Mouse (Mus musculus) MEL (cell line): ENCODE results near the gene Celsr2.

Experiments used
- CHD2 ChIP-seq: IDR thresholded peaks from 2 replicates; pipeline ENCODE4 v1.6.1; 2011; ENCODE audit warnings: low read length, improper control_type of control experiment
- CTCF ChIP-seq, 3 experiments: IDR thresholded peaks in 2 of 3; conservative IDR thresholded peaks in 1 of 3; 2 replicates each; pipeline ENCODE4 v1.5.1; 2011 to 2012; ENCODE audit warnings: low read length in 3 of 3, low read depth in 2 of 3, mild to moderate bottlenecking in 2 of 3, improper control_type of control experiment in 1 of 3, inconsistent platforms in 1 of 3, mixed read lengths in 1 of 3, moderate library complexity in 1 of 3; ENCODE audit not compliant: control insufficient read depth in 1 of 3, insufficient read depth in 1 of 3, poor library complexity in 1 of 3, severe bottlenecking in 1 of 3
- EP300 ChIP-seq, 2 experiments: IDR thresholded peaks; 2 replicates each; pipeline ENCODE4 v1.6.1; 2011; ENCODE audit warnings: improper control_type of control experiment in 2 of 2, low read length in 2 of 2, low read depth in 1 of 2, mild to moderate bottlenecking in 1 of 2
- ETS1 ChIP-seq: IDR thresholded peaks from 2 replicates; pipeline ENCODE4 v1.6.1; 2012; ENCODE audit warnings: low read depth, mild to moderate bottlenecking, inconsistent platforms, low read length, improper control_type of control experiment, moderate library complexity
- GABPA ChIP-seq: IDR thresholded peaks from 2 replicates; pipeline ENCODE4 v1.6.1; 2012; ENCODE audit warnings: low read depth, mild to moderate bottlenecking, inconsistent platforms, low read length, improper control_type of control experiment, moderate library complexity
- GATA1 ChIP-seq: IDR thresholded peaks from 2 replicates; pipeline ENCODE4 v1.6.1; 2011; ENCODE audit warnings: low read depth, low read length, improper control_type of control experiment
- KAT2A ChIP-seq: conservative IDR thresholded peaks from 2 replicates; pipeline ENCODE4 v1.6.1; 2012; ENCODE audit warnings: low read depth, low read length, improper control_type of control experiment, inconsistent platforms
- MAFK ChIP-seq: IDR thresholded peaks from 2 replicates; pipeline ENCODE4 v1.6.1; 2011; ENCODE audit warnings: low read depth, mild to moderate bottlenecking, low read length, improper control_type of control experiment, borderline replicate concordance
- MAZ ChIP-seq: IDR thresholded peaks from 2 replicates; pipeline ENCODE4 v1.6.1; 2012; ENCODE audit warnings: low read depth, mild to moderate bottlenecking, inconsistent platforms, low read length, improper control_type of control experiment
- NELFE ChIP-seq: IDR thresholded peaks from 2 replicates; pipeline ENCODE4 v1.6.1; 2011; ENCODE audit warnings: low read depth, low read length, improper control_type of control experiment
- POLR2A ChIP-seq, 2 experiments: IDR thresholded peaks; 2 replicates each; pipeline ENCODE4 v1.6.1; 2011 to 2012; ENCODE audit warnings: low read length in 2 of 2, mild to moderate bottlenecking in 2 of 2, control low read depth in 1 of 2, improper control_type of control experiment in 1 of 2, low read depth in 1 of 2, moderate library complexity in 1 of 2; ENCODE audit not compliant: control insufficient read depth in 1 of 2, insufficient read depth in 1 of 2, poor library complexity in 1 of 2
- TBP ChIP-seq: IDR thresholded peaks from 2 replicates; pipeline ENCODE4 v1.8.0; 2011; ENCODE audit warnings: low read depth, low read length, improper control_type of control experiment
- USF1 ChIP-seq: IDR thresholded peaks from 2 replicates; pipeline ENCODE4 v1.6.1; 2014; ENCODE audit warnings: low read depth, mild to moderate bottlenecking, inconsistent platforms, low read length, improper control_type of control experiment, moderate library complexity
- USF2 ChIP-seq, 2 experiments: IDR thresholded peaks; 2 replicates each; pipeline ENCODE4 v1.6.1; 2011 to 2012; ENCODE audit warnings: improper control_type of control experiment in 2 of 2, low read length in 2 of 2, borderline replicate concordance in 1 of 2, inconsistent platforms in 1 of 2, low read depth in 1 of 2, mild to moderate bottlenecking in 1 of 2; ENCODE audit not compliant: insufficient read depth in 1 of 2

DNA sequence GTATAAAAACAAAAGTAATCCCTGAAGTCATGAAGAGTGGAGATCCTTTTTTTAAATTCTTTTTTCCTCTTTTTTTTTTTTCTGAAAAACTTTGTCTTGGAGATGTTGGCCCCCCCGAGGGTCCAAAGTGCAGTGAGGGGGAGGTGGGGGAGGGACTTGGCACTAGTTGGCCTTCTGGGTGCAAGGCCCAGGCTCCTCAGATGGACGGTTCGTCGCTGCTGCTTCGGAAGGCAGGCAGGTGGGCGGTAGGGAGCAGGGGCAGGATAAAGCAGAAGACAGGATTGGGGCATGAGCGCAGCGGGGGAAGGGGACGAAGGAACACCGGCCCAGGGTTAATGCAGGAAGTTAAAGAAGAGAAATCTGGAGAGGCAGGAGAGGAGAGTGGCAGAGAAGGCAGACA is 23.1 kb downstream of the Celsr2 start:
- TF ChIP-seq ETS1 (no peak), CTCF (IDR thresholded peaks at IDR 0.05 in 2 of 3, conservative IDR thresholded peaks at IDR 0.05 in 1 of 3; ENCODE audit: control insufficient read depth in 1 of 3, insufficient read depth in 1 of 3, low read depth in 2 of 3, low read length in 3 of 3, poor library complexity in 1 of 3, severe bottlenecking in 1 of 3) (no peak), TBP (no peak), POLR2A (IDR thresholded peaks at IDR 0.05; ENCODE audit: control insufficient read depth in 1 of 2, insufficient read depth in 1 of 2, low read depth in 1 of 2, low read length in 2 of 2, poor library complexity in 1 of 2) (no peak), MAFK (no peak), CHD2 (no peak), USF1 (no peak), MAZ (no peak), KAT2A (no peak), GABPA (no peak), USF2 (IDR thresholded peaks at IDR 0.05; ENCODE audit: borderline replicate concordance in 1 of 2, insufficient read depth in 1 of 2, low read depth in 1 of 2, low read length in 2 of 2) (no peak), GATA1 (no peak), NELFE (no peak), EP300 (IDR thresholded peaks at IDR 0.05; ENCODE audit: low read depth in 1 of 2, low read length in 2 of 2) (no peak)
